Mouse (Mus musculus): ENCODE data around the gene Sectm1a. TPM values are rescaled to one million over a fixed set of nuclear protein-coding genes. Genes with fewer than 3 reads are reported as not detected.

The Sectm1a gene
- polyA plus RNA-seq (2015; fragmentation: Nextera tagmentation; extraction: Ambion mirVana), result 0.68 and 1.7 TPM in 2 replicates

DNA sequence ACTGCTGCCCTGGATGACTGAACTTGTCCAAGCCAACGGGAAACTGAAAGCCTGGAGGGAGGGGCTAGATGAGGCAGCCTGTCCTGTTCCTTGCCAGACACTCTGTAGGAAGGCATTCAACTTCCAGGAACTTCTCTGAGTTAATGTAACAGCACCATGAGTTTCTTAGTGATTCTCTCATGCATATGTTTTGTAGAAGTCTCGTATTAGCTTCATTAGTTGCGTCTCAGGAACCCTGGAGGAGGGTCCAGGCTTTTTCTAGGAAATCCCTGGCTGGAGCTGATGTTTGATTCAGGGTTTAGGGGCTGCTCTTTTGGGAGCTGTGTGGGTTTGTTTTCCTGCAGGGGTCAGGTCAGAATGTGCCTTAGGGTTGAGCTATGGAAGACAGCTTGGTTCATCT, at the start of gene Sectm1a:
Sectm1a (minus strand) TSS at position 101 of the 400 bp plus-strand sequence.
- H3K4me2 ChIP-seq, result no peak within 1 kb of the TSS
- no peaks in the 10 kb centered on the region for H3K36me3 ChIP-seq (replicated peaks)
- H3K9ac ChIP-seq, result no peak within 1 kb of the TSS
- no peaks in the 10 kb centered on the region for H3K27me3 ChIP-seq
- H3K9me3 ChIP-seq (replicated peaks), result no peaks in the 10 kb centered on the region
- WGBS (ENCODE audit: insufficient replicate concordance), result 47% methylated on average over 3 of the region's 3 CpGs
- H3K4me1 ChIP-seq (replicated peaks), result peaks cover 12% of the 10 kb centered on the region; the same call in 1 of the 2 replicates
- H3K27ac ChIP-seq (replicated peaks), result no peak within 1 kb of the TSS
- no peak within 1 kb of the TSS for H3K4me3 ChIP-seq (replicated peaks)
- ATAC-seq (ENCODE audit: insufficient read depth), result no peak

DNA sequence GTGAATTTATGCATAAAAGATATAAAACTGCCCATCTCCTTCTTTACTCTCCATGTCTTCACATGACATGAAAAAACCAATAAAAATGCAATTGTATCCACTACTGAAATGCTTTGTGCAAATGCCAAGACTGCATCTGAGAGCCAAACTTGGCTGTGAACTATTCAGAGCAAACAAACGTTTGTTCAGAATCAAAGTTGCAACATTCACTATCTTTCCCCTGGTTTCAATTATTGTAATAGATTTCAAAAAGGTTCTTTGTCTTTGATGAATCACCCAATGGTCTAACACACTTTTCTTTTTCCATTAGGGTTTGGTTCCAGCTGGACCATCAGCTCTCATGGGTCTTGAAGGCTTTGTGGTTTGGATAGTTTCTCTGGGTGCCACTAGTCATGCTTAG, 48.6 kb upstream of the Sectm1a start:
- Histone ChIP-seq H3K4me3 (replicated peaks) (no peak overlapping the region), H3K36me3 (replicated peaks) (no peaks in the 10 kb centered on the region), H3K27ac (replicated peaks) (no peak overlapping the region), H3K27me3 (no peaks in the 10 kb centered on the region), H3K9ac (no peak overlapping the region), H3K4me2 (no peak overlapping the region), H3K9me3 (replicated peaks) (no peaks in the 10 kb centered on the region), H3K4me1 (replicated peaks) (peaks cover 5% of the 10 kb centered on the region; the same call in 1 of the 2 replicates)
- 43% methylated on average over 1 of the region's 1 CpGs for WGBS (ENCODE audit: insufficient replicate concordance)
- no peak for ATAC-seq (ENCODE audit: insufficient read depth)

GRCm38 (mm10) chr11:121127441-121127840, 46.4 kb upstream of the Sectm1a start:
- Histone ChIP-seq H3K4me1 (replicated peaks) (peaks cover 5% of the 10 kb centered on the region; the same call in 1 of the 2 replicates), H3K36me3 (replicated peaks) (no peaks in the 10 kb centered on the region), H3K27ac (replicated peaks) (no peak overlapping the region), H3K4me2 (no peak overlapping the region), H3K27me3 (no peaks in the 10 kb centered on the region), H3K9ac (no peak overlapping the region), H3K9me3 (replicated peaks) (no peaks in the 10 kb centered on the region), H3K4me3 (replicated peaks) (no peak overlapping the region)
- WGBS (ENCODE audit: insufficient replicate concordance), result 67% methylated on average over 3 of the region's 3 CpGs
- ATAC-seq (ENCODE audit: insufficient read depth), result no peak

DNA sequence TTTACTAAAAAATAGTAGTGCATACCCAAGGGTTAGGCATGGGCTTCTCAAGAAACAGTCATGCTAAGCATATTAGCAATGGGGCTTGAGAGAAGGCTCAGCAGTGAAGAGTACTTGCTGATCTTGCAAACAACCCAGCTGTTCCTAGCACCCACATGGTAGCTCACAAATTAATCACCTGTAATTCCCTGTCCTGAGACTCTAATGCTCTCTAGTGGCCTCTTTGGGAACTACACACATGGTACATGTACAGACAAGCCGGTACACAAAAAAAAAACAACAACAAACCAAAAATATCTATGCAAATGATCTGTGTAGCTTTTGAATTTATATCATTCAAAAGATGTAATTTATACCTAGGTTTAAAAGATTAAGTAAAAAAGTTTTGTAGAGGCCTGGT, 45.4 kb upstream of the Sectm1a start:
- Histone ChIP-seq H3K9me3 (replicated peaks) (no peaks in the 10 kb centered on the region), H3K36me3 (replicated peaks) (no peaks in the 10 kb centered on the region), H3K4me1 (replicated peaks) (peaks cover 5% of the 10 kb centered on the region; the same call in 1 of the 2 replicates), H3K4me2 (no peak overlapping the region), H3K4me3 (replicated peaks) (no peak overlapping the region), H3K27ac (replicated peaks) (no peak overlapping the region), H3K27me3 (no peaks in the 10 kb centered on the region), H3K9ac (no peak overlapping the region)
- no peak for ATAC-seq (ENCODE audit: insufficient read depth)
- WGBS (ENCODE audit: insufficient replicate concordance), result 66% methylated on average over 1 of the region's 1 CpGs

DNA sequence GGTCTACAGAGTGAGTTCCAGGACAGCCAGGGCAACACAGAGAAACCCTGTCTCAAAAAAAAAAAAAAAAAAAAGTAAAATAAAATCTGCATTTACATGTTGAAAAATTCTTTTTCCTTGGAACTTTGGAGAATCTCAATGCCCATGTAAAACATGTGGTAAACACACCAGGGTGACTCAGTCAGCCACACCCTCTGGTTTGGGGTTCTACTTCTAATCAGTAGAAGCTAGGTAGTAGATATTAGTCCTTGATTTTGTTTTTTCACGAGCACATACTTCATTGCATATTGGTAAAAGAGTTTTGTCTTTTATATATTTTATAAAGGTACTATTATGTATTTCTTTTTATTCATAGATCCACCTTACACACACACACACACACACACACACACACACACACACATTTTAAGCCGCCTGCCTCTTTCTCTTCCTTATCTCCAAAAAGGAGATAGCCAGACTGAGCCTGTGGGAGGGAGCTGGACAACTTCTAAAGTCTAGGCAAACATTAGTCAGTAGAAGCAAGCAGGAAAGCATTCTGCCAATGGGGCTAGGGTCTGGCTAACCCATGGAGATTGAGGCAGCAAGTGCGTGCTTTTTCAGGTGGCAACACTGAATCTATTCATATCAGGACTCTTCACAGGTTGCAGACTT, 44.6 kb upstream of the Sectm1a start:
- no peak overlapping the region for H3K27ac ChIP-seq (replicated peaks)
- H3K27me3 ChIP-seq, result no peaks in the 10 kb centered on the region
- no peaks in the 10 kb centered on the region for H3K36me3 ChIP-seq (replicated peaks)
- H3K9me3 ChIP-seq (replicated peaks), result no peaks in the 10 kb centered on the region
- WGBS (ENCODE audit: insufficient replicate concordance), result 25% methylated on average over 3 of the region's 3 CpGs
- H3K4me2 ChIP-seq, result no peak overlapping the region
- H3K4me3 ChIP-seq (replicated peaks), result no peak overlapping the region
- no peak overlapping the region for H3K9ac ChIP-seq
- H3K4me1 ChIP-seq (replicated peaks), result peaks cover 5% of the 10 kb centered on the region; the same call in 1 of the 2 replicates
- no peak for ATAC-seq (ENCODE audit: insufficient read depth)

DNA sequence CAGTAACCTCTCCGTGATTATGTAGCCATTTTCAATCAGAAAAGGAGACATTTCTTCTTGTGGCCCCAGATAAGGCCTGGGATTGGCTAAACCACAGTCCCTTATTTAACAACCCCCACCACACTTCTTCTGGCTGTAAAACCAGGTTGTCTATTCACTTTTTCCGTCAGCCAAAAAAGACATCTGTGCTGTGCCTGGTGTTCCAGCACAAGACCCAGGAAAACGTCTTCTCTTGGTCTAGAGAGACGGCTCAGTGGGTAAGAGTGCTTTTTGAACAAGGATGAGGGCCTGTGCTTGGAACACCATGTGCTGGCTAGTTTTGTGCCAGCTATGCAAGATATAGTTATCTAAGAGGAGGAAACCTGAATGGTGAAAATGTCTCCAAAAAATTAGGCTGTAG, 42.4 kb upstream of the Sectm1a start:
- no peaks in the 10 kb centered on the region for H3K9me3 ChIP-seq (replicated peaks)
- H3K27ac ChIP-seq (replicated peaks), result no peak overlapping the region
- WGBS (ENCODE audit: insufficient replicate concordance), result 59% methylated on average over 4 of the region's 4 CpGs
- no peak overlapping the region for H3K9ac ChIP-seq
- H3K4me3 ChIP-seq (replicated peaks), result no peak overlapping the region
- no peaks in the 10 kb centered on the region for H3K27me3 ChIP-seq
- peaks cover 5% of the 10 kb centered on the region; the same call in 1 of the 2 replicates for H3K4me1 ChIP-seq (replicated peaks)
- no peak overlapping the region for H3K4me2 ChIP-seq
- H3K36me3 ChIP-seq (replicated peaks), result no peaks in the 10 kb centered on the region
- no peak for ATAC-seq (ENCODE audit: insufficient read depth)

DNA sequence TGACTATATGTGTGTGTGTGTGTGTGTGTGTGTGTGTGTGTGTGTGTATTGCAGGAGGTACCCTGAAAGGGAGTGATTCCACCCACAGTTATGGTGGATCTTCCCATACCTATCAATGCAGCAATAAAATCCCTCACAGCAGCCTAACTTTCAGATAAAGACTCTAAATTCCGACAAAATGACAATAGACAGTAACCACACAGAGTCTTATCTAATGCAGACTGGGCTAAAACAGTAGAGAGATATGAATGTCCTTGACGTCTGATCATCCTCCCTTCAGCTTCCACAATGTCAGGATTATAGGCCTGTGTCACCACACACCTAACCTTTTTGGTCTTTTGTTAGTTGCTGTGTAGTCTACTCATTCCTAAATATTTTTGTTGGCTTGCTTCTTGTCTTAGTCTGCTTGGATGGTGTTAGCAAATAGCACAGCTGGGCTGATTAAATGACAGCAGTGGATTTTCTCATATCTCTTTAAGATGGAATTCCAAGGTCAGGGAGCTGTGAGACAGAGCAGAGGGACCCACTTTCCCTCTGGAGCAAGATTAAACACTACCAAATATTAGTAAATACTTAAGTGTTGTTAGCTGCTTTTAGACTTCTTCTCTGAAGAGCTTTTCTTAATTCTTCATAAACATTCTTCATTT, 41.1 kb upstream of the Sectm1a start:
- Histone ChIP-seq H3K27ac (replicated peaks) (no peak overlapping the region), H3K4me2 (no peak overlapping the region), H3K27me3 (no peaks in the 10 kb centered on the region), H3K4me3 (replicated peaks) (no peak overlapping the region), H3K9me3 (replicated peaks) (no peaks in the 10 kb centered on the region), H3K9ac (no peak overlapping the region), H3K4me1 (replicated peaks) (peaks cover 5% of the 10 kb centered on the region; the same call in 1 of the 2 replicates), H3K36me3 (replicated peaks) (no peaks in the 10 kb centered on the region)
- no peak for ATAC-seq (ENCODE audit: insufficient read depth)
- 11% methylated on average over 2 of the region's 2 CpGs for WGBS (ENCODE audit: insufficient replicate concordance)

GRCm38 (mm10) chr11:121121151-121121550, 40.1 kb upstream of the Sectm1a start:
- Histone ChIP-seq H3K27ac (replicated peaks) (no peak overlapping the region), H3K36me3 (replicated peaks) (no peaks in the 10 kb centered on the region), H3K4me1 (replicated peaks) (peaks cover 4% of the 10 kb centered on the region; the same call in 1 of the 2 replicates), H3K4me2 (no peak overlapping the region), H3K9ac (no peak overlapping the region), H3K4me3 (replicated peaks) (no peak overlapping the region), H3K9me3 (replicated peaks) (no peaks in the 10 kb centered on the region), H3K27me3 (no peaks in the 10 kb centered on the region)
- WGBS (ENCODE audit: insufficient replicate concordance), result 48% methylated on average over 3 of the region's 3 CpGs
- no peak for ATAC-seq (ENCODE audit: insufficient read depth)

GRCm38 (mm10) chr11:121118577-121118976, 37.6 kb upstream of the Sectm1a start, which contains the start of gene Tex19.2:
Gene Tex19.2 (minus strand): TSS chr11:121118677.
- H3K4me3 ChIP-seq (replicated peaks), result no peak within 1 kb of the TSS
- H3K4me1 ChIP-seq (replicated peaks), result no peaks in the 10 kb centered on the region
- H3K9ac ChIP-seq, result no peak within 1 kb of the TSS
- no peak within 1 kb of the TSS for H3K4me2 ChIP-seq
- H3K36me3 ChIP-seq (replicated peaks), result no peaks in the 10 kb centered on the region
- no peak within 1 kb of the TSS for H3K27ac ChIP-seq (replicated peaks)
- H3K27me3 ChIP-seq, result no peaks in the 10 kb centered on the region
- no peak for ATAC-seq (ENCODE audit: insufficient read depth)
- H3K9me3 ChIP-seq (replicated peaks), result no peaks in the 10 kb centered on the region
- 67% methylated on average over 3 of the region's 3 CpGs for WGBS (ENCODE audit: insufficient replicate concordance)

GRCm38 (mm10) chr11:121118106-121118505, 37.1 kb upstream of the Sectm1a start:
- Histone ChIP-seq H3K9me3 (replicated peaks) (no peaks in the 10 kb centered on the region), H3K4me1 (replicated peaks) (no peaks in the 10 kb centered on the region), H3K36me3 (replicated peaks) (no peaks in the 10 kb centered on the region), H3K27me3 (no peaks in the 10 kb centered on the region), H3K4me3 (replicated peaks) (no peak overlapping the region), H3K27ac (replicated peaks) (no peak overlapping the region), H3K4me2 (no peak overlapping the region), H3K9ac (no peak overlapping the region)
- 81% methylated on average over 18 of the region's 18 CpGs for WGBS (ENCODE audit: insufficient replicate concordance)
- ATAC-seq (ENCODE audit: insufficient read depth), result no peak

GRCm38 (mm10) chr11:121112091-121112775, 31.2 kb upstream of the Sectm1a start:
- H3K4me2 ChIP-seq, result no peak overlapping the region
- H3K36me3 ChIP-seq (replicated peaks), result no peaks in the 10 kb centered on the region
- no peaks in the 10 kb centered on the region for H3K9me3 ChIP-seq (replicated peaks)
- no peak overlapping the region for H3K27ac ChIP-seq (replicated peaks)
- H3K9ac ChIP-seq, result no peak overlapping the region
- H3K4me3 ChIP-seq (replicated peaks), result no peak overlapping the region
- H3K27me3 ChIP-seq, result no peaks in the 10 kb centered on the region
- ATAC-seq (ENCODE audit: insufficient read depth), result no peak
- H3K4me1 ChIP-seq (replicated peaks), result no peaks in the 10 kb centered on the region
- 51% methylated on average over 5 of the region's 5 CpGs for WGBS (ENCODE audit: insufficient replicate concordance)

All from liver, embryonic 15.5 days (tissue).